Mouse (Mus musculus): ENCODE measurements around the gene Faah. TPM values are rescaled to one million over a fixed set of nuclear protein-coding genes. Genes with fewer than 3 reads are reported as not detected.

Gene Faah
- polyA plus RNA-seq, 1 experiment from 2014 or later = 1.4 TPM

GRCm38 (mm10) chr4:115959546-115959945 lies 58.2 kb downstream of the Faah start:
- H3K27me3 ChIP-seq (ENCODE audit: low read depth, poor library complexity, severe bottlenecking) = peaks cover 100% of the 10 kb centered on the region
- H3K4me3 ChIP-seq = no peak overlapping the region
- H3K9me3 ChIP-seq (replicated peaks) = no peaks in the 10 kb centered on the region
- no peak overlapping the region; the same call in 1 of the 2 replicates for H3K27ac ChIP-seq (replicated peaks)
- peaks cover 77% of the 10 kb centered on the region for H3K4me1 ChIP-seq
- no peak for DNase-seq (ENCODE audit: low spot score)
- no peaks in the 10 kb centered on the region for H3K36me3 ChIP-seq

GRCm38 (mm10) chr4:115955494-115955775 lies 62.3 kb downstream of the Faah start:
- Histone ChIP-seq H3K4me3 (peak overlapping the region; percentile 45), H3K4me1 (peaks cover 86% of the 10 kb centered on the region), H3K9me3 (replicated peaks) (no peaks in the 10 kb centered on the region), H3K27ac (replicated peaks) (peak overlapping the region; percentile 79), H3K27me3 (ENCODE audit: low read depth, poor library complexity, severe bottlenecking) (peaks cover 100% of the 10 kb centered on the region), H3K36me3 (no peaks in the 10 kb centered on the region)
- 4% methylated on average over 3 of the region's 3 CpGs for WGBS
- DNase-seq (ENCODE audit: low spot score) = no peak

- WGBS = 2% methylated on average over 19 of the region's 19 CpGs
- Histone ChIP-seq H3K4me3 (peak overlapping the region; percentile 45), H3K9me3 (replicated peaks) (no peaks in the 10 kb centered on the region), H3K4me1 (peaks cover 88% of the 10 kb centered on the region), H3K36me3 (no peaks in the 10 kb centered on the region), H3K27ac (replicated peaks) (peak overlapping the region; percentile 79), H3K27me3 (ENCODE audit: low read depth, poor library complexity, severe bottlenecking) (peaks cover 100% of the 10 kb centered on the region)
- DNase-seq (ENCODE audit: low spot score) = peak; percentile 64
Observed at GRCm38 (mm10) chr4:115954656-115955493, 62.9 kb downstream of the Faah start.

- Histone ChIP-seq H3K36me3 (no peaks in the 10 kb centered on the region), H3K27me3 (ENCODE audit: low read depth, poor library complexity, severe bottlenecking) (peaks cover 100% of the 10 kb centered on the region), H3K9me3 (replicated peaks) (no peaks in the 10 kb centered on the region), H3K27ac (replicated peaks) (peak overlapping the region; percentile 57), H3K4me3 (peak overlapping the region; percentile 17; the same call in 1 of the 2 replicates), H3K4me1 (peaks cover 83% of the 10 kb centered on the region)
- 31% methylated on average over 5 of the region's 5 CpGs for WGBS
- no peak for DNase-seq (ENCODE audit: low spot score)
Observed at GRCm38 (mm10) chr4:115953559-115953958, 64.2 kb downstream of the Faah start.

- Histone ChIP-seq H3K9me3 (replicated peaks) (no peaks in the 10 kb centered on the region), H3K27ac (replicated peaks) (no peak overlapping the region), H3K4me3 (no peak overlapping the region), H3K36me3 (no peaks in the 10 kb centered on the region), H3K4me1 (peaks cover 77% of the 10 kb centered on the region), H3K27me3 (ENCODE audit: low read depth, poor library complexity, severe bottlenecking) (peaks cover 100% of the 10 kb centered on the region)
- WGBS = 11% methylated on average over 6 of the region's 6 CpGs
- peak; percentile 74 for DNase-seq (ENCODE audit: low spot score)
Observed at GRCm38 (mm10) chr4:115952758-115953157, 65.0 kb downstream of the Faah start.

- under 1% methylated on average over 41 of the region's 41 CpGs for whole genome bisulfite sequencing
- DNase-seq (ENCODE audit: low spot score) = peak; percentile 64
- H3K27ac ChIP-seq (replicated peaks) = peak overlapping the region; percentile 82
- H3K27me3 ChIP-seq (ENCODE audit: low read depth, poor library complexity, severe bottlenecking) = peaks cover 100% of the 10 kb centered on the region
- H3K36me3 ChIP-seq = no peaks in the 10 kb centered on the region
- peaks cover 71% of the 10 kb centered on the region for H3K4me1 ChIP-seq
- peak overlapping the region; percentile 57 for H3K4me3 ChIP-seq
- no peaks in the 10 kb centered on the region for H3K9me3 ChIP-seq (replicated peaks)
Observed at GRCm38 (mm10) chr4:115943669-115944314, 73.9 kb downstream of the Faah start.

GRCm38 (mm10) chr4:115941242-115941820 lies 76.4 kb downstream of the Faah start:
- H3K36me3 ChIP-seq = no peaks in the 10 kb centered on the region
- peaks cover 100% of the 10 kb centered on the region for H3K27me3 ChIP-seq (ENCODE audit: low read depth, poor library complexity, severe bottlenecking)
- under 1% methylated on average over 9 of the region's 9 CpGs for WGBS
- peak overlapping the region; percentile 78; the same call in 1 of the 2 replicates for H3K4me3 ChIP-seq
- peak; percentile 73 for DNase-seq (ENCODE audit: low spot score)
- peak overlapping the region; percentile 89 for H3K27ac ChIP-seq (replicated peaks)
- no peaks in the 10 kb centered on the region for H3K9me3 ChIP-seq (replicated peaks)
- H3K4me1 ChIP-seq = peaks cover 95% of the 10 kb centered on the region

- DNase-seq (ENCODE audit: low spot score) = no peak
- H3K4me3 ChIP-seq = peak overlapping the region; percentile 78; the same call in 1 of the 2 replicates
- H3K9me3 ChIP-seq (replicated peaks) = no peaks in the 10 kb centered on the region
- peak overlapping the region; percentile 89 for H3K27ac ChIP-seq (replicated peaks)
- WGBS = 9% methylated on average over 3 of the region's 3 CpGs
- H3K4me1 ChIP-seq = peaks cover 99% of the 10 kb centered on the region
- peaks cover 4% of the 10 kb centered on the region; the same call in 1 of the 2 replicates for H3K36me3 ChIP-seq
- H3K27me3 ChIP-seq (ENCODE audit: low read depth, poor library complexity, severe bottlenecking) = peaks cover 100% of the 10 kb centered on the region
Observed at GRCm38 (mm10) chr4:115940681-115941080, 77.0 kb downstream of the Faah start.

- peaks cover 13% of the 10 kb centered on the region for H3K36me3 ChIP-seq
- under 1% methylated on average over 71 of the region's 71 CpGs for WGBS
- peaks cover 100% of the 10 kb centered on the region for H3K4me1 ChIP-seq
- peak within 1 kb of the TSS; percentile 89 for H3K27ac ChIP-seq (replicated peaks)
- peak within 1 kb of the TSS; percentile 78 for H3K4me3 ChIP-seq
- DNase-seq (ENCODE audit: low spot score) = peak; percentile 91
- no peaks in the 10 kb centered on the region for H3K9me3 ChIP-seq (replicated peaks)
- H3K27me3 ChIP-seq (ENCODE audit: low read depth, poor library complexity, severe bottlenecking) = peaks cover 100% of the 10 kb centered on the region
Observed at GRCm38 (mm10) chr4:115939295-115940102, 78.2 kb downstream of the Faah start, which contains the start of gene Dmbx1. Dmbx1 (minus strand) TSS chr4:115939926.

- H3K27ac ChIP-seq (replicated peaks) = peak overlapping the region; percentile 89
- H3K4me1 ChIP-seq = peaks cover 100% of the 10 kb centered on the region
- H3K4me3 ChIP-seq = peak overlapping the region; percentile 78
- peak; percentile 62 for DNase-seq (ENCODE audit: low spot score)
- peaks cover 23% of the 10 kb centered on the region for H3K36me3 ChIP-seq
- under 1% methylated on average over 37 of the region's 37 CpGs for WGBS
- H3K27me3 ChIP-seq (ENCODE audit: low read depth, poor library complexity, severe bottlenecking) = peaks cover 100% of the 10 kb centered on the region
- H3K9me3 ChIP-seq (replicated peaks) = no peaks in the 10 kb centered on the region
Observed at GRCm38 (mm10) chr4:115938276-115939160, 79.2 kb downstream of the Faah start.

GRCm38 (mm10) chr4:115937061-115937976 lies 80.4 kb downstream of the Faah start:
- peaks cover 34% of the 10 kb centered on the region for H3K36me3 ChIP-seq
- 2% methylated on average over 19 of the region's 19 CpGs for WGBS
- H3K9me3 ChIP-seq (replicated peaks) = no peaks in the 10 kb centered on the region
- peak; percentile 41 for DNase-seq (ENCODE audit: low spot score)
- H3K27me3 ChIP-seq (ENCODE audit: low read depth, poor library complexity, severe bottlenecking) = peaks cover 100% of the 10 kb centered on the region
- H3K4me3 ChIP-seq = peak overlapping the region; percentile 78
- H3K27ac ChIP-seq (replicated peaks) = peak overlapping the region; percentile 89
- H3K4me1 ChIP-seq = peaks cover 100% of the 10 kb centered on the region
